Mouse (Mus musculus): Measurements from ENCODE around the gene Arfgap3.

DNA sequence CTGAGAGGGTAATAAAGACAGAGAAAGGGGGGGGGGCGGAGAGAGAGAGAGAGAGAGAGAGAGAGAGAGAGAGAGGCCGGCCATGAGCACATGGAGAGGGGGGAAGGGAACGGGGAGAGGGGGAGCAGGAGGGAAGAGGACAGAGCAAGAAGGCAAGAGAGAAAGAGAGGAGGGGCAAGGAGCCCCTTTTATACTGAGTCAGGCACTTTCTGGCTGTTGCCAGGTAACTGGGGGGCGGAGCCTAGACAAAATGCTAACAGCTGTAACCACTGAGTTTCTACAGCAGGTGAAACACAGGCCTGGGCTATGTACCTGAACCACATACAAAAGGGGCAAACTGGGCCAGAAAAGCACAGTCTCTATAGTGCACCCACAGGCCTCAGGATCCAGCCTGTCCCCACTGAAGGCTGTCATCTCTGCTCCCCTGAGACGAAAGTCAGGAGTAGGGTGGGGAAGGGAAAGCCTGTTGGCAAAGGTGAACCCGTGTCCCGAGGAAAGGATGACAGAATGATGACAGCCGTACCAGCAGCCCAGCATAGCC lies 53.2 kb downstream of the Arfgap3 start:
- no peak for TF ChIP-seq CTCF (IDR thresholded peaks at IDR 0.05; ENCODE audit: extremely low read depth, insufficient read length, insufficient replicate concordance, low read depth, low read length)
- TF ChIP-seq POLR2A (IDR thresholded peaks at IDR 0.05; ENCODE audit: low read depth, low read length): no peak
